Mouse (Mus musculus): ENCODE data around the gene Skint1.
"Not testable (repeated sequence)": the region's sequence is repeated elsewhere in the genome, so short reads cannot be mapped to it uniquely, and the experiment has no call there.

The Skint1 gene

DNA sequence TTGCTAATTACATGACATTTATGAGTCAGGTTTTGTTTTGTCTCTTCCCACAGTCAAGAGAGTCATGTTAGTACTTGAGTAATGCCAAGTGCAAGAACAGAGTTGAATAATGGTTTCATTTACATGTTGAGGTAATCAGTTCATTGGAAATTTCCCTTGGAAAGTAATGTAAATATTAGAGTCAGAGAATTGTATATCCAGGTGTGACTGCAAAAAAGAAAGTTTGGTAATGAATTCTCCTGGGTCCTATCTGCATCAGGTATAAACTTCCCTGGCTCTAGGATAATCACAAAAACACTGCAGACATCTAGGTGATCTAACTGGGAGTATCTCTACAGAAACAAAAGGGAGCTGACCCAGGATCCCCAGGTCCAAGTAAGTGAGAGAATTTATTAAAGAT is at the start of gene Skint1:
Gene Skint1, plus strand, starts transcription at position 301 of the 400 bp plus-strand sequence.
- DNase-seq (ENCODE audit: low spot score): no peak

- no peak for DNase-seq (ENCODE audit: low spot score)
Observed at GRCm38 (mm10) chr4:111961309-111961708, 44.8 kb upstream of the Skint1 start.

DNA sequence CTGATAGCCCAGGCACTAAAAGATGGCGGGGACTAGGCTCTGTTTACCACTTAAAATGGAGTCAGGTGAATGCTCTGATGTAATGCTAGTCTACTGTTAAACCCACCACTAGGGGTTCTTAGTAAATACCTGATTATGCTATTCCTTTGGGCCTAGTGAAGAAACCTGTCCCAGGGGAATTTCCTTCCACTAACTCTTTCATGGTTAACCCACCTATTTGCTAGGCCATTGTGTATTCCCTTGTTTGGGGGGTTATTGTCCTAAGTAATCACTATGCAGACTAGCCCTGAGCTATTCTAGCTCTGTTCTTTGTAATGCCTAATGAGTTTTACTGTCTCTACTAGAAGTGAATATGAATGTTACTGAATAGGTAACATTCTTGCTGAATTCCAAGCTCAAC is 42.8 kb upstream of the Skint1 start:
- DNase-seq (ENCODE audit: low spot score): not testable (repeated sequence)

- DNase-seq (ENCODE audit: low spot score): no peak
Observed at GRCm38 (mm10) chr4:111963669-111964068, 42.4 kb upstream of the Skint1 start.

GRCm38 (mm10) chr4:111972623-111973022 is 33.4 kb upstream of the Skint1 start, which contains the start of gene Skint7:
Skint7 (plus strand) TSS chr4:111972923.
- no peak for DNase-seq (ENCODE audit: low spot score)

GRCm38 (mm10) chr4:112071716-112072115 is 65.6 kb downstream of the Skint1 start, which contains the start of gene Skint4:
Skint4 (plus strand) TSS chr4:112072016.
- DNase-seq (ENCODE audit: low spot score): no peak

Measured in left cerebral cortex, adult 11 months (tissue).